Mouse (Mus musculus) Muller cell, postnatal 12 days (primary cell): ENCODE measurements around the gene Larp6.

Experiments used
- DNase-seq: peaks from one replicate; pipeline ENCODE4 v3.0.0-alpha.2; 2015; ENCODE audit errors: inconsistent ontology term

The Larp6 gene

DNA sequence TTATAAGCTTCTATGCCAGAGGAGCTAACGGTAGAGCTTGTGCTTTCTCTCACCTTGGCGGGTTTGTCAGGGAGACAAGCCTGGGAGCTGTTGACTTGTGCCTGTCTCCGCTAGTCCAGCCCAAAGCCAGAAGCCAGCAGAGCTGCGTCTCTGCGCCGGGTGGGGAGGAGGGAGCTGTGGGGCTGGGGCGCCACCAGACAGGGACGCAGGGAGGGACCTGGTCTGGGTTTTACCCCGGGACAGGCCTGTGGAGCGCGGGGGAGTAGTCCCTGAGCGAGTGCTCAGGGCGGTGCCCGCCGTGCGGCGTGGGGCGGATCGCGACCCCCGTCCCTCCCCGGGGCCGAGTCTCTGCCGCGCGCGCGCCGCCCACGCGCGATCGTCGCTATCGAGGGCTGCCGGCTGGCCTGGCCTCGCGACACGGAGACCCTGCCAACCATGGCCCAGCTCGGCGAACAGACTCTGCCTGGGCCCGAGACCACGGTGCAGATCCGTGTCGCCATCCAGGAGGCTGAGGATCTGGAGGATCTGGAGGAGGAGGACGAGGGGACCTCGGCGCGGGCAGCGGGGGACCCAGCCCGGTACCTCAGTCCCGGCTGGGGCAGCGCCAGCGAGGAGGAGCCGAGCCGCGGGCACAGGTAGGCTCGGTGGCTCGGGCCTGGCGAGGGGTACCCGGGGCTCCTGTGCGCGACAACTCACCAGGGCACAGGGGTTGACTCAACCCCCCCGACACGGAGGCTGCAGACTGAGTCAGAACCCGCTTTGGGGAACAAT, at the start of gene Larp6:
Gene Larp6 (plus strand): TSS at position 219 of the 771 bp plus-strand sequence.
- DNase-seq = peak; percentile 67

DNA sequence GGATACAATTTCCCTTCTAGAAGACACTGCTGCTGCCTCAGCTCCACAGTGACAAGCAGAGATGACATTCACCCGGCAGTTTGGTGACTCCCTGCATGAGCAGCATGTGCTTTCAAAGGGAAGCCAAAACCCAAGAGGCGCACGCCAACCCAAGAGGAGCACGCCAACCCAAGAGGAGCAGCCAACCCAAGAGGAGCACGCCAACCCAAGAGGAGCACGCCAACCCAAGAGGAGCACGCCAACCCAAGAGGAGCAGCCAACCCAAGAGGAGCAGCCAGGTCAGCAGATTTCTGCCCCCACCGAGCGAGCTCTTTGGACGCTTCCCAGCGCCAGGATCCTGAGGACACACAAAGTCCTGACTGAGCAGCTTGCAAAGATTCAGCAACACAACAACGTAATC, 48.4 kb upstream of the Larp6 start:
- DNase-seq = no peak

DNA sequence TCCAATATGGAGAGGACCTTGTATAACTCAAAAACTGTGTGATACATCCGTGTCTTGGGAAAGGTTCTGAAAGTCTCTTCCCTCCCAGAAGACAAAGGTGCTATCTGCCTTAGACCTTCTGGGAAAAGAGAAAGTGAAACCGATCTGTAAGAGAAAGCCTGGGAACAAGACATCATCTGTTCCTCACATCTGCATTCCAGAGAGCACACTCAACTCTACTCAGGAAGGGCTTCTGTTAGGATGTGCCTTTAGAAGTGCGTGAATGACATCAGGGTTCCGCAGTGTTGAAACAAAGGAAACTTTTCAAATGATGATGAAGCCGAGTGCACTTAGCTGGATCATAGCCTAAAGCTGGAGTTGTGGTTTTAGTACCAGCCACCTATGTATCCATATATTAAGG, 47.9 kb upstream of the Larp6 start:
- DNase-seq = no peak

DNA sequence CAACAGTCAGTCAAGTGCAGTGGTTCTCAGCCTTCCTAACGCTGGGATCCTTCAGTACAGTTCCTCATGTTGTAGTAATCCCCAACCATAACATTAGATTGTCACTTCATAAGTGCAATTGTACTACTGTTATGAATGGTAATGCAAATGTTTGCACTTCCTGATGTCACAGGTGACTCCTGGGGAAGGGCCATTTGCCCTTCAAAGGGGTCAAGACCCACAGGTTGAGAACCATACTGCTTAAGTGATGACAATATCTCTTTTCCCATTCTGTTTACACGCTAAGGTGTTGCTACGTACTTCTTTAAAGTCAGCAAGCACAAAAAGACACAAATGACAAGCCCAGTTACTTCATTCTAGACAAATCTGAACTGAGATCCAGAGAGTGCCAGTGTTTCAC, 47.3 kb upstream of the Larp6 start:
- no peak for DNase-seq

DNA sequence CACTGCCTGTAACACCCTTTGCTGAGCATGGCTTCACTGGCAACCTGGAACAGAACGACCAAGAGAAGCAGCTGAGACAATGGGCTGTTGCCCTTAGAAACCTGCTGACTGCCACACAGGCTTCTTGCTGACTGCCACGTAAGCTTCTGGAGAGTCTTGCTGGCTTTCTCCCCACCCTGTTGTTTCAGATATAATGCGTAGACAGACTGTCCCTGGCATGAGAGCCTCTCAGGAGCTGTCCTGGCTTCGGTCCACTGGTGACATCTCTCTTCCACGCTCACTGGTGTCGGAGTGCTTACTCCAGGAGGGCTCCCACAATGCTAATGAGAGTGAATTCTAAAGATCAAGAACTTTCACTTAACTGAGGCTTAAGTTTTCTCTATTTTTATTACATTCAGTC, 43.9 kb upstream of the Larp6 start:
- DNase-seq = no peak

DNA sequence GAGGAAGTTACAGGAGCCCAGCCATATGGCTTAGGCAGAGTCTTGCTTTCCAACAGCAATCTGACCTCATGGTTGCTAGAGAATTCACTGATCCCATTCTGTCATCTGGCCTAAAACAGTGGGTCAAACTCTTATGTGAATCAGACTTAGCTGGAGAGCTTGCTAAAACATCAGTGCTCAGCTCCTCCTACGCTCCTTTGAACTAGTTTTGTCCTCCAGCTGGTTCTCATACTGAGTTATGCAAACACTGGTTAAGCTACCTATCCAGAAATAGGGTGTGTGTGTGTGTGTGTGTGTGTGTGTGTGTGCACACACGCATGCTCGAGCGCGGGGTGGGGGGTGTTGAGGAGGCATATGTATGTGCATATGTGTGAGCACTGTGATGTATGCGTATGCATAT, 40.2 kb upstream of the Larp6 start:
- no peak for DNase-seq

DNA sequence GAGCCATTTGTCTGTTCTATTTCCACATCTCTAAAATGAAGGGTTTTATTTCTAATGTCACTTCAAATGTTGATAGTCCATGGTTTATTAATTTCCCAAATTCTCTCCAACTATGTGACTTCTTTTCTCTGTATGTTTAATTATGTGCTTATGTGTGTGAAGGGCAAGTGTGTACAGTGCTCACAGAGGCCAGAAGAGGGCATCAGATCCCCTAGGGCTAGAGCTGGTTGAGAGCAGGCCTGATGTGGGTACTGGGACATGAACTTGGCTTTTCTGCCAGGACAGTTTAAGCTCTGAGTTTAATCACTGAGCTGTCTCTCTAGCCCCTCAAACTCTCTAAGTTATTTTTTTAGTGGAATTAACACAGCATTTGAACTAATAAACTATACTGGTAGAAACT, 38.0 kb upstream of the Larp6 start:
- no peak for DNase-seq

DNA sequence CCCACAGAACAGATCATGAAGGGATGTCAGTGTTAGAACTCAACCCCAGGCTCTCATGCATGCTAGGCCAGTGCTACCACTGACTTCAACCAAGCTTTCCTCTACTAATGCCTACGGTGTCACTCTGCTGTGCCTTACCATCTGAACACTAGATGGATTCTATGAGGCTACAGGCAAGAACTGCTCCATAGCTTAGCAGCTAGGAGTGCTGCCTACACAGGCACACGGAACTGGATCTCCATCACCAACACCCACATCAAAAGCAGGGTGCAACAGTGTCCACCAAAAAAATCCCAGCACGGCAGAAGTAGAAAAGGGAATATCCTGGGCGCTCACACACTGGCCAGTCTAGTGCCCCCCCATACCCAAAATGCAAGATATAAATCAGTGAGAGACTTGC, 36.4 kb upstream of the Larp6 start:
- DNase-seq = no peak

DNA sequence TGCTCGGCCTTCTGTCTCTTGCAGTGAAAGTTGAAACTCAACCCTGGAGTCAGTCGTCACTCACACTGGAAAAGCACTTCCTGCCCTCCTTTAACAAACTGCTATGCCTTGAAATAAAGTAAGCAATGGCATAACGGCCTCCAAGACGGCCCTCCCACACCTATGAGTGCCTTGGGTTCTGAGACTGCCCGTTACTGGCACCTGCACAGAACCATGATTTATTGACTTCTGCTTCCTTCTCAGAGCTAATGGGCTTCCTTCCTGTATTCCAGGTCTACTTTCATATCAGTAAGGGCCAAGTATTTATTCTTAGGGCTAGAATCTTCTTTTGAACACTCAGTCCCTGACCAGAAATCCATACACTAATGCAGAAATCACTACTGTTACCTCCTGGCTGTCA, 33.9 kb upstream of the Larp6 start:
- DNase-seq = no peak

DNA sequence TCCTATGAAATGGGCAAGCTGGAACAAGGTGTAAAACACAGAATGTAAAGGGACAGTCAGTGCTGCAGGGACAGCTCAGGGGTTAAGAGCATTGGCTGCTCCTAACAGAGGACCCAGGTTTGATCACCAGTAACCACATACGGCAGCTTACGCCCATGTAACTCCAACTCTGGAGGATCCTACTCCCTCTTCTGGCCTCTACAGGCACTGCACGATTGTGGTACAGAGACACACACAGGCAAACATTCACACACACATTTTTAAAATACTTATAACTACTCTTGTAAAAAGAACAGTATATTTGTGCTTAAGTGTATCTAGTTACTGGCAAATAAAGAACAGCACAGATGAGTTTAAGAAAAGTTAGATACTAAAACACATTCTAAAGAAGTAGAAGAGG, 31.8 kb upstream of the Larp6 start:
- no peak for DNase-seq

DNA sequence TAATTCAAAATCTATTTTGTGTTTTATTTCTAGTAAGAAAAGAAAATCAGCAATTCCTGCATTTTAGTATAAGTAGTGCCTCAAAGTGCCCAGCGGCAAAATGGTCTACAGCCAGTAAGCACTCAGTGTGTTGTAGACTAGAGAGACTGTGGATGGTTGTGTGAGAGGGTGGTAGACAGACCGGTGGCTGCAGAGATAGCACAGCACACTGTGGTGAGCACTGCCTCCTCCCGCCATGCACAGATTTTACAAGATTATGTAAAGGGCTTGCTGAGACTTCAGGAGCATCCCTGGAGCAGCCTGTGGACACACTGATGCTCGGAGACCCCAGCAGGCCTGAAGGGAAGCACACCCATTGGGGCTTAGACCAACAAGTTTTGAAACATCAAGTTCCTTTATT, 30.0 kb upstream of the Larp6 start:
- no peak for DNase-seq

DNA sequence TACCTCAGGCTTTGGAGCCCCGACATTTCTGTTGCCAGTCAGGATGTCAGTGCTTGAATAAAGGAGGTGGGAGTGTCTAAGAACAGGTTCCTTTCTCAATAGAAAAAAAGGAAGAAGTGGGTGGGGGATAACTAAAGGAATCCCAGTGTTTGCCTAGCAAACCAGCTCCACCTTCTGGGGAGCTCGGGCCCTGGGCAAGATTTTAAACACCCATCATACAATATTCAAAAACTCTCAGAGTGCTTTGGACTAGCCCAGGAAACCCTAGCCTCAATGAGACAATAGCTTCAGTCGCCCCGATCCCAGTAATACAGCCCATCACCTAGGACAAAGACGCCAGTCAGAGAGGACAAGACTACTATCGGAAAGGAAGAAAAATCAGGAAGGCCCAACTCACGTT, 25.4 kb upstream of the Larp6 start:
- DNase-seq = no peak

DNA sequence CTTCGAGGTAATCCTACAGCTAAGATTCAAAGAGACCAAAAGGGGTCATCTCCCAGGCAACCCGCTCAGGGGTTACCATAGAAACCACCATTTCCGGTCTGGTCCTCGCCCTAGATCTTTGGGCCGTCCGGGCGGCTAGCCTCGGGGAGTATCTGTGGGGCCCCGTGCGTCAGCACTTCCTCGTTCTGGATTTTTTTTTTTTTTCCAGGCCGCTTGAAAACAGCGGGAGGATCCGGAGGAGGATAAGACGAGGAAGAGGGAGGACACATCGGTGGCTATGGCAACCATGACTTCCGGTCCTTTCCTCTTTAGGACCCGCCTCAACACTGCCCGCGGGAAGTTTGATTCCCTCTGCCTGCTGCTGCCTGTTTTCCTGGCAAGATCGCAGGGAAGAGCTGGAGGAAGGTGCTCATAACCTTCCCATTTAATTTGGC, 24.9 kb upstream of the Larp6 start, which contains the start of gene Lrrc49:
Gene Lrrc49 (minus strand): TSS at position 268 of the 434 bp plus-strand sequence.
- DNase-seq = peak; percentile 97

DNA sequence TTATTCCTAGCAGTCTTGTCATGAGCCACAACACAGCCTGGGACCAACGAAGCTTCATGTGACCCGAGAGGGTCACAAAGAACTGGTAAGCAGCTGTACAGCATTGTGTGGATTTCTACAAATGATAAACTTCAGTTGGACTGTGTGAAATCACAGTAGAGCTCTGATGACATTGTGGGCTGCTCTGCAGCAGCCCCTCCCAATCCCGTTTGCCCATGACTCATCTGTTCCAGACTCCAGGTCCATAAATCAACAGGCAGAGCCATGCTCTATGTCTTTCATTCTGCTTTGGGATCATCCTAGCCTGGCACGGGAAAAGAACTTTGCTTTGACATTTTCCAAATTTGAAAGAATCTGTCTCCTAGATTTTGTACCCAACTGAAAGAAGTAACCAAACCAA, 20.2 kb upstream of the Larp6 start:
- DNase-seq = no peak

DNA sequence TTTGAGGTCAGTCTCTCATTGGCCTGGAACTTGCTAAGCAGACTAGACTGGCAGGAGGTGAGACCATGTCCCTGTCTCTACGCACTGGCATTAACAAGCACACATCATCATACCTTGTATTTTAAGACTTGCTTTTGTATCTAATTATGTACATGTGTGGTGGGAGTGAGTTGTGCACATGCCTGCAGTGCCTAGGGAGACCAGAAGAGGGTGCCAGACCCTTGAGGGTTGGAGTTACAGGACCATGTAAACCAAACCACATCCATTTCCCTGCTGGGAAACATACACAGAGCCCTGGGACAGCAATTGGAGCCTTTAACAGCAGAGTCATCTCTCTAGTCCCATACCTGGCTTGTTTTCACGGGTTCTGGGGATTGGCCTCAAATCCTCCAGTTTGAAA, 18.8 kb upstream of the Larp6 start:
- no peak for DNase-seq

DNA sequence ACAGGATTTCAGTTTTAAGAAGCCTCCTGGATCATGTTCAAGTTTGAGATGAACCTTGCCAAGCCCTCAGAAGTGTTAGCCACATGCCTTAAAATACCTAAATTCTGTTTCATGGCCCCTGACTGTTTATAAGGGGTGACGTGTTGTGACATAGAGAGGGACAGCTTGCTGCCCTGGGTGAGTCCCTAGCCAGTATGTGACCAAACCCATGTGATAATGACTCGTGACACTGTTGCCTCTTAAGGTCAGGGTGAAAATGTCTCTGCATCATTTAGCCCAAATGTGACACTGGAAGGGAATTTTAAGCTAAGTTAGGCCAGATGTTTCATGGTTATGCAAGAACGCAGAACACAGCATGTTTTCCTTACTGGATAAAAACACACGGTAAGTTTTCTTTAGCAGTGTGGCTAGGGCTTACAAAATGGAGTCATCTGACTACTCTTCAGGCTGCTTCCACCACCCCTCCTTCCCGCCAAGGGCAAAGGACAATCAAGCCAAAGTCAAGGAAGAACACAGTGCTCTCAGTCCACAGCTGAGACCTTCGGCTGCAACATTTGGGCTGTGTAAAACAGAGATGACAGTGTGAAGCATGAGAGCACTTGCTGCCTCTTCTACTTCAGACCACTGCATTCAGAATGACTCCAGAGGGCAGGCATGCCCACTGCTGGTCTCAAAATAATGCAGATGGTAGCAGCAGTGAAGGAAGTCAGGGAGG, 16.4 kb upstream of the Larp6 start:
- DNase-seq = no peak

DNA sequence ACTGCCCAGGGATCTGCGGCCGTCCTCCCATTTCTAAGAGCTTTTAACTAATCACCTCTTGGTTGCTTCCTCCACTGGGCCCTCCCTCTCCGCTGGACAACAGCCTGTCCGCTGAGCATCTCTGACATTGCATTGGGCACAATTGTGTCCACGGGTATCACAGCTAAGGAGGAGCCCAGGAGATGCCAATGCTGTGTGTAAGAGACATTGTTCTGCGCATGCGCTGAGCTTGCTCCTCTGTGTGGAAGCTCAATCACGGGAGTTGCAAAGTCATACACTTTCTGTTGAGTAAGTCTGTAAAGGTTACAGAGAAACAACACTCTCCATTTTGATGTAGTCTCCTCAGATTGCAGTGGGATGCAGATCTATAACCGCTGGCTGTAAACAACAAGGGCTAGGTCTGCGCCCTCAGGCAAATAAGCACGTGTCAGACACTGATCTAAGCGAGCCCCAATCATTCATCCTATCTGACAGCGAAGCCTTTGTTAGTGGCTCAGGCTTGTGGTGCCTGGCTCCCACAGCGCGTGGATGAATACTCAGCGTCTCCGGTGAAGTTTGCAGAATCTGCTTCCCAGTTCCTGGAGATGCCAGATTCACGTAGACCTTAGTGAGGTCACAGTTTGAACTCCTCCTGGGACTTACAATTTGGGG, 13.1 kb upstream of the Larp6 start:
- DNase-seq = peak; percentile 56

DNA sequence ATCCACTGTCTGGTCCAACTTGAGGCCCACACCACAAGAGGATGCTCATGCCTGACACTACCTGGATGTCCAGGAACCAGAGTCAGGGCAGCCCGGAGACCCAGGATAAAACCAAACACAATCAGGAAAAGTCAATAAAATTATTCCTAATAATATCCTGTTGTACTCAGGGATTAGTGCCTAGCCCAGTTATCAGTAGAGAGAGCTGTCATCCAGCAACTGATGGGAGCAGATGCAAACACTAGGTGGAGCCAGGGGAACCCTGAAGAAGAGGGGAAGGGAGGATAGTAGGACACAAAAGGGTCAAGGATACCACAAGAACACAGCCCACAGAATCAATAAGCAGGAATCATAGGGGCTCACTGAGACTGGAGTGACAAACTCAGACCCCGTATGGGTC, 5.2 kb upstream of the Larp6 start:
- DNase-seq = no peak

DNA sequence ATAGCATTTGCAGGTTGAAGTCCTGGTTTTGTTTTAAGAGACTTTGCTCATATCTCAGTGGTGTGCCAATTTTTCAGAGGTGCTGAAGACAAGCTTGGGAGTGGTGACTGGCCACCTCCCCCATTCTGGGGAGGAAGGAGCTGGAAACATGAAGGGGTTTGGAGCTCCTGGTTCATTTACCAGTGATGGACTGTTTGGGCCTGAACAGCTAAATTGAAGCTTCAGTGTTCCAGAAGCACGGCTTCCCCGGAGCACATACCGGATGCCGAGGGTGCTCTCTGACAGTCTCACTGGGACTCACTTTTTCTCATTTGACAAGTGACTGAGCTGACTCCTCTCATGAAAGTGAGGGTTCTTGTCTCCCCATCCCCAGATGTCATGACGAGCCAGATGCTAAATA, 4.2 kb upstream of the Larp6 start:
- no peak for DNase-seq

DNA sequence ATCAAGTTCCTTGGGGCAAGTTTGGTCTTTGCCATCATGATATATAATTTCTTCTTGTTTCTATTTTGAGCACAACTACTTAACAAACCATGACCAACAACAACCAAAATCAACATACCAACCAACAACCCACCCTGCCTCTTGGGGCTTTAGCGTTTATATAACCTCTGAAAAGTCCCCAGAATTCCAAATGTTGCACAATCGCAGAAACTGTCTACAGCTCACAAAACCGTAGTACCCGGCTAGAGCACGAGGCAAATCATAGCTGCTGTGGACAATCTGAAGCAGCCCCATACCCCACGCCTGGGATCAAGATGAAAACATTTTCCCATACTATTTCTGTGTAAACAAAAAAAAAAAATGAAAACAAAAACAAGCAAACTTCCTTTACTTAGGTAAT, 3.1 kb upstream of the Larp6 start:
- no peak for DNase-seq

DNA sequence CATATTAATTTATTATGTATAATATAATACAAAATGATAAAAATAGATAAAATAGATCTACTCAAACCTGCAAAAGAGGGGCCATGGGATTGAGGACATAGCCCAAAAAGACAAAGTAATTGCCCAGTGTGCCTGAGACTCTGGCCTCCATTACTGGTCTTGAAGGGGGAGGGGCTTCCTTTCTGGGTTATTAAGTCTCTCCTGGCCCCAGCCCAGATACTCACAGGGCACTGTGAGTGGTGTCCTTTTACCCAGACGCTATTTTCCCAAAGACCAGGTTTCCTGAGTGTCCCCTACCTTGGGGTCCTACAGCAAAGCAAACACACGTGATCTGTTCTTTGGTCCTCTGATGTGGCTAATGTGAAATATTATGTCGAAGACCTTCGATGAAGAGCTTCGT, 778 bp upstream of the Larp6 start:
- no peak for DNase-seq

DNA sequence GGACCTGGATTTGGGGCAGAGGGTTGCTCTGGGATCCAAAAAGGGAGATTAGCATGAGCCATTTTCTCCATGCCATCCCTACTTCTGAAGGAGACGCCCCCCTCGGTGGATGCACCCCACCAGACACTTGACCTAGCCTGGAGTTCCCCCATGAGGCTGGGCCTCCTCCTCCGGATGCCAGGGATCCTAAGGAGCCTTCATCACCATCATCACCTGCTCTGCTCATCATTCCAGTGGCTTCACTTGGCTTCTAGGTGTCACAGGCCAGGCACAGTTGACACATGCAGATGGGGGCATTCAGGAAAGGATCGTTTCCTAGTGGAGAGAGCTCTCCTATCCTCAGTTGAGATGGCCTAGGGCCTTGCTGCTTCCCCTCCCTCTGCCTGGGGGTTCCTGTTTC, 827 bp downstream of the Larp6 start:
- no peak for DNase-seq

DNA sequence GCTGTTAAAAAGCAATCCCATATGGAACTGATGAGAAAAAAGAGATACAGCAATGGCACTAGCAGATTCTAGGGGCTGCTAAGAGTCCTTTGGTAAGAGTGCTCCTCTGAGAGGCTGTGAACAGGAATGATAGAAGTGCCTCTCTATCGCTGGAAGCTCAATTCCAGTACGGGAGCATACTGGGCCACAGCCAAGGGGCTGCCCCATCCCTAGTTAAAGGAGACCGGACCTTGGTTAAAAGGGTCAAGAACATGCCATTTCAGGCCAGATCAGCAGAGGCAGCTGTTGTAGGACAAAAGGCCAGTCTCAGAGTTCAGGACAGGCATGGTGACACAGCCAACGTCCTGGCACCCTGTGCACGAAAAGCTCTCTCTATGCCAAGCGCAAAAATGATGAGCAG, 1.4 kb downstream of the Larp6 start:
- DNase-seq = peak; percentile 44
